Mouse (Mus musculus): ENCODE results near the gene Kif13a.

DNA sequence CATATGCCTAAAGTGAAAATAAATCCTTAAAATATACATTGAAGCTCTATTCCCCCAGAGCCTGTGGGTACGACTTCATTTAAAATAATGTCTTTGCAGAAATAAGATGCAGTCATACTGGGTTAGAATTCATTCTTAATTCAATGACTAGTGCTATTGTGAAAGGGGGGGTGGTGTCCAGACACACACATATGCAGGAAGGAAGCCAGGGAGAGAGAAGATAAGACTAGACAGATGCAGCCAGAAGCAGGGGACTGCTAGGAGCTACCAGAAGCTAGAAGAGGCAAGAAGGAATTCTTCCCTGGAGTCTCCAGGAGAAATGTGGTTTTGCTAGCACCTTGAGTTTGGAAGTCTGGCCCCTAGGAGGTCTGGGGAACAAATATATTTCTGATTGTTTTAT lies 2.4 kb upstream of the Kif13a start:
- TF ChIP-seq CTCF (IDR thresholded peaks at IDR 0.05; ENCODE audit: low read depth) (no peak), EP300 (optimal IDR thresholded peaks at IDR 0.05) (no peak)
